Mouse (Mus musculus): ENCODE measurements at regions not wholly inside any gene's neighbourhood (a gene's known extent, or its start where the extent isn't known, plus 50 kb on each side); places are given as distances from the start of the nearest gene placed in this dataset.

DNA sequence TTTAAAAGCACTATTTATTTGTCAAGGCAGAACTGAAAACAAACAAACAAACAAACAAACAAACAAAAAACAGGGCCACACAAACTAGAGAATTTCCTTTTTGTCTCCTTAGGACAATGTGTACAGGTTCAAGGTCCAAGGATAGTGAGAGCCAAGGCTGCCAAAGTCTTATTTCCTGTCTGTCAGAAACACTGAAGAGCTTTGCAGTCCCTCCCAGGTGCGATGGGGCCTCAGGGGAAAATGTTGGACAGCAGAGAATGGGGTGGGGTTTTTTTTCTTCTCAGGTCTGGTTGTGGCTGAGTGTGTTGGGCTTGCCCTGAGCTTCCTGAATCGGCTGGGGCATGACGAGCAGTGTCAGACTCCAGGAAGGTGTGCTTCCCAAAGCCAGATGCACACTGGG is 53.1 kb upstream of the Wscd2 start:
- Histone ChIP-seq H3K36me3 (ENCODE audit: control insufficient read depth, insufficient read depth, low read length) (no peaks in the 10 kb centered on the region), H3K27me3 (ENCODE audit: control insufficient read depth, insufficient read depth, low read length) (no peaks in the 10 kb centered on the region), H3K9me3 (ENCODE audit: control insufficient read depth, low read length) (no peaks in the 10 kb centered on the region), H3K4me2 (ENCODE audit: low read length) (no peak overlapping the region), H3K4me1 (ENCODE audit: control insufficient read depth, insufficient read depth, low read length) (peaks cover 4% of the 10 kb centered on the region; the same call in 1 of the 2 replicates), H3K9ac (replicated peaks; ENCODE audit: low read length) (no peak overlapping the region), H3K27ac (replicated peaks; ENCODE audit: low read depth, low read length) (no peak overlapping the region), H3K4me3 (replicated peaks; ENCODE audit: low read depth, low read length) (no peak overlapping the region)
- WGBS = 77% methylated on average over 3 of the region's 3 CpGs
- ATAC-seq (ENCODE audit: low FRiP score, low TSS enrichment) (no peak), DNase-seq (no peak)

All from midbrain, embryonic 14.5 days (tissue).